Mouse (Mus musculus) layer of hippocampus, postnatal 25 days (tissue): ENCODE results near the gene Fignl2. TPM values are rescaled to one million over a fixed set of nuclear protein-coding genes. Genes with fewer than 3 reads are reported as not detected.

Experiments
- DNase-seq, 2 experiments: peaks; one replicate each; pipeline ENCODE4 v3.0.0; 2022; ENCODE audit warnings: mixed read lengths in 2 of 2, low spot score in 1 of 2; ENCODE audit errors: extremely low spot score in 1 of 2
- total RNA-seq, 2 experiments: library from RNA; stranded (reverse); gene quantifications; 2 replicates each; pipeline ENCODE4 v1.2.3; 2021

Fignl2 gene
- total RNA-seq, 2 experiments from 2014 or later = 1.5 TPM

DNA sequence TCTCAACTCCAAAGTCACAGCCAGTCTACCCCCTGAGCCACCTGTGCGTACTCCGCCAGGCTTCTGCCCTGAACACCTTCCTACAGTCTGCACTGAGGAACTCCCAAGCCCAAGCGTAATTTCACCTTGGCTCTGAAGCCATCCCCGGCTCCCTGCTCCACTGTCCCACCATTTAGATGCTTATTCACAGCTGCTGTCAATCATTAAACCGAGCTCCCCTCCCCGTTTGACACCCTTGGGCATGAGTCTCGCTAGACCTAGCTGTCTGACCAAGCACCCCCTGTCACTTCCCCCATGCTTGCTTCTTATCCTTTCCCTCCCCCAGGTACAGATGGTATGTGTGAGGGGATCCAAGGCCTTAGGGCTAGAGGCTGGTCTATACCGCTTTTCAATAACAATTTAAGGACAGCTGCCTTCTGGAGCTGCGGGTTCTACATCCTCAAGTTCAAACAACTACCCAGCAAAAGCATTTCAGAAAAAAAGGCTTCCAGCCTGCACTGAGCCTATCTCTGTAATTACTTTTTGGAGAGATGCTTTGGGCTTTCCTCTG lies 8.7 kb downstream of the Fignl2 start:
- DNase-seq = no peak

- no peak for DNase-seq
Observed at GRCm38 (mm10) chr15:101068671-101069070, 9.7 kb downstream of the Fignl2 start.

GRCm38 (mm10) chr15:101068029-101068428 lies 10.3 kb downstream of the Fignl2 start:
- DNase-seq = no peak

GRCm38 (mm10) chr15:101066920-101067696 lies 11.3 kb downstream of the Fignl2 start:
- no peak for DNase-seq

GRCm38 (mm10) chr15:101066364-101066847 lies 12.0 kb downstream of the Fignl2 start:
- no peak for DNase-seq

DNA sequence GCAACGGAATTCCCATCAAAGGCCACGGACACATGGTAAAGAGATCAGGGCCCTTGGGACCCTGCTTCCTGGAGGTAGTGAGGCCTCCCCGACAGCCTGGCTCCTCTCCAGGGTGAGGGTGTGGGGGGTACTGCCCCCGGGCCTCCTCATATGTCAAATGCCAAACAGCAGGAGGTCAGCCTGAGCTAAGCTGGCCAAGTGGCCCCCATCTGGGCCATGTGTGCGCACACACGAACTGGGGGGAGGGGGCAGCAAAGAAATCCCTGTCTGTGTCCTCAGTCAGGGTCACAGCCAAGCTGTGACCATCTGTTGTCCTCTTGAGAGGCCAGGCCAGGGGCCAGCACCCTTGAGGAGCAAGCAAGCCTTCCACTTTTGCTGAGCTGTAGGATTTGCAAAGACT lies 13.3 kb downstream of the Fignl2 start:
- no peak for DNase-seq

GRCm38 (mm10) chr15:101060280-101060852 lies 18.0 kb downstream of the Fignl2 start:
- DNase-seq = no peak

DNA sequence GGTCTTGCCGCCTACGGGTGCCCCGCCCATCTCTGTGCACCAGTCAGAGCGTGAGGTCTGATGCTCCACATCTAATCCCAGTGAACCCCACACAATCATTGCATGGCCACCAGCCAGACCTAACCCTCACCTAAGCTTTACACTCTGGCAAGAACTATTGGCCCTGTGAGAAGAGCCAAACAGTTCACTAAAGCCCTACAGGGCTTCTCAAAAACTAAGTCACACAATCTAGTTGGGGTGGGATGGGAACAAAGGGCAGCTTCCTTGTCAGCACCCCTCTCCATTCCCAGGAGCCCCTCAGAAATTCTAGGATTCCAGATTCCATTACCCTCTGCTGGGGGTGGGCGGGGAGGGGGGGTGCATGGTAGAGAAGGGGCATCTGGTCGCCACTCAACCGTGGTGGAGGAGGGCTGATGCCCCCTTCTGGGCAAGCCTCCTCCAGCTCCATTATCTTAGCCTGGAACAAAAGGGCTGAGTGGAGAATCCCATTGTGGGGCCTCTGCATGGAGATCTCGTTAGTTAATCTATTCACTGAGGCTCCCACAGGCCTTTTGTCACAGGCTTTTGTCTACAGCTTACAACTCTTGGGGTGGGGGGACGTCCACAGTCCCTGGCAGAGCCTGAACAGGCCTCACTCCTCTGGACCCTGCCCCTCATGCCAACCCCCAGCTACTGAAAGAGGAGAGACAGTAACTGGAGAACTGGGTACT lies 18.6 kb downstream of the Fignl2 start:
- no peak for DNase-seq

GRCm38 (mm10) chr15:101056225-101056624 lies 22.1 kb downstream of the Fignl2 start:
- DNase-seq = peak in 1 of 2 experiments; percentile 58

DNA sequence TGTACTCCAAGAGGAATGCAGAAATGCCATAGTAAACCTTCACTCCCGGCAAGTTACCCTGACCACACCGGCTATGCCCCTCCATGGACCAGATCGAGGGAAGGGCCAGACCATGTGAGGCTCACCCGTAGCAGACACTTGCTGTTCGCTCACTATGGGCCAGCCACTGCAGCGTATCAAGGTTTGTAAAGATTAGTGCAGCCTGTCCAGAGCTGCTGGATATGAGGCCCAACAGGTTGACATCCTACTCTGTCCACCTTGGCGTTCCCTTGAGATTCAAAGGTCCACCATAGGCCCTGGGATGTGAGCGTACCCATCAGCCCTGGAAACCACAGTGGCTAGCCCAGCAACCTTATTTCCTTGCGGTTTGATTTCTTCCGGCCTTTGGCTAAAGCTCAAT lies 23.8 kb downstream of the Fignl2 start:
- no peak for DNase-seq

GRCm38 (mm10) chr15:101053832-101054459 lies 24.4 kb downstream of the Fignl2 start:
- no peak for DNase-seq

GRCm38 (mm10) chr15:101052560-101053501 lies 25.5 kb downstream of the Fignl2 start:
- DNase-seq = no peak

DNA sequence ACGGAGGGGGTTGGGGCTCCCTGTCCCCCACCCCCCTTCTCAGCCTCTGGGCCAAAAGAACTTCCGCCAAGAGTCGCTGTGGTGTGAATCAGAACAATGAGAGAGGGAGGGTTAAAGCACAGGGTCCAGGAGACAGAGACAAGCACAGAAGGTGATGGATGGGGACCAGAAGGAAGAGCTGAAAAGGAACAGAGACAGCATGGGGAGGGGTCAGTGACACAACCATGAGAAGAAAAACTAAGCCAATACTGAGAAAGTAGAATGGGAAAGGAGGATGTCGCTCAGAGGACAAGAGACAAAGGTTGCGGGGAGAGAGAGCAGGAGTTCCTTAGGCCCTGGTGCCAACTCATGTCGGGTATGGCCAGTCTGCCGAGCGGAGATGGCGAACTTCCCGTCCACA lies 26.5 kb downstream of the Fignl2 start:
- no peak for DNase-seq

DNA sequence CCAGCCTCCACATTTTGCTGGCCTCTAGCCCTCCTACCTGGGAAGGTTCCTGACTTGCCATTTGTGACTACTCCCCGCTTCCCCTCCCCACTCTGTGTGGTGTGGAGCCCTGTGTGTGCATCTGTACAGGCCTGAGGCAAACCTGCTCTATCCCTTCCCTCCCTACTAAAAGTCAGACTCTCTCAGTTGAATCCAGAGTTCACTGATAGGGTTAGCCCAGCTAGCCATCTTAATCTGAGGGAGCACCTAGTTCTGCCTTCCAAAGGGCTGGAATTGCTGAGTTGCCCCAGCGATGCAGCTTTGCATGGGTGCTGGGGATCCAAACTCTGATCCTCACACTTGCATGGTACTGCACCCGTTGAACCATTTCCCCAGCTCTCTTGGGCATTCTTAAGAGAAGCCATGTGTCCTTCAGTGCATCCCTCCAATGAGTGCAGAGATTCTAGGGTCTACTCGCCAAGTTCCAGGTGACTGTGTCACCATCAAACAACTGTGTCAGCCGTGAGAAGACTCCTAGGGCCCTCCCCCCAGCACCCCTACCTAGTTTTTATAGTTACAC lies 29.9 kb downstream of the Fignl2 start:
- DNase-seq = no peak

DNA sequence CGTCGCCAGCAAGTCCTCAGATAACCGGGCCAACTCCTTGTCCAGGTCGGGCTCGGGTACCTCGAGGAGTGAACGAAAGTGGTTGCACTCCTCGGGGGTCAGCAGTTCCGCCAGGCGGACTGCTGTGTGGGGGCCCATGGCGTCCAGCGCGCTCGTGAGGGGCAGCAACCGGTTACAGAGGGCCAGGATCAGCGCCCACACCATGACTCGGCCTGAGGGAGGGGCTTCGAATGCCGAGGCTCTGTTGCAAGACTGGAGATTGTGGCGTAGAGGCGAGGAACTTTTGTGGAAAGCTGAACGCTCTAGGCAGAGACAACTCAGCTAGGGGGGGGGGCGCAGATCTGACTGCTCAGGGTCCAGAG lies 31.2 kb downstream of the Fignl2 start, which contains the start of gene Gm47841:
Gene Gm47841, minus strand, starts transcription at position 204 of the 362 bp plus-strand sequence.
- DNase-seq = no peak

DNA sequence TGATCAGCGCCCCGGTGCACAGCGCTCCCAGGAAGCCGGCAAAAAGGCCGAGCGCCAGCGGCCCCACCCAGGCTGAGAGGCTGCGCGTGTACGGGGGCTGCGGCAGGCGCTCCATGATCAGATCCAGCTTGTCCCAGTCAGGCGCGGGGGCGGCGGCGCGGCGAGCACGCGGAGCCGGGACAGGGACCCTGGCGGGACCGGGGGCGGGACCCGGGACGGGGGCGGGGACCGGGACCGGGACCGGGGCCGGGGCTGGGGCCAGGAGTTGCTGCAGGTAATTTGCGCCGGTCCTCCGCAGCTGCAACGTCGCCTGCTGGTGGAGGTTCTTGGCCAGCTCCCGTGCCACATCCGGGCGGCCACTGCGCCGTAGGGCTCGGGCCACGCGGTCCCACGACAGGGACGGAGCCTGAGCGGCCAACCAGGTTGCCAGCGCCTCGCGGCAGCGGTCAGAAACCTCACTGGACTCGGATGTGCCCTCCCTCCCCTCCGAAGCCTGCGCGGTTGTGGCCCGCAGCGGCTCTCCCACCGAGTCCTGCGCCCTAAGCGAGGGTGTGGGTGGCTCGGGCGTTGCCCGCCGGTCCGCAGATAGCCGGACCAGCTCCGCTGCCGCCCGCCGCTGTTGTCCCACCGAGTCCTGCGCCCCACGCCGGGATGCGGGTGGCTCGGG lies 31.7 kb downstream of the Fignl2 start:
- peak; percentile 41 to 47 for DNase-seq

DNA sequence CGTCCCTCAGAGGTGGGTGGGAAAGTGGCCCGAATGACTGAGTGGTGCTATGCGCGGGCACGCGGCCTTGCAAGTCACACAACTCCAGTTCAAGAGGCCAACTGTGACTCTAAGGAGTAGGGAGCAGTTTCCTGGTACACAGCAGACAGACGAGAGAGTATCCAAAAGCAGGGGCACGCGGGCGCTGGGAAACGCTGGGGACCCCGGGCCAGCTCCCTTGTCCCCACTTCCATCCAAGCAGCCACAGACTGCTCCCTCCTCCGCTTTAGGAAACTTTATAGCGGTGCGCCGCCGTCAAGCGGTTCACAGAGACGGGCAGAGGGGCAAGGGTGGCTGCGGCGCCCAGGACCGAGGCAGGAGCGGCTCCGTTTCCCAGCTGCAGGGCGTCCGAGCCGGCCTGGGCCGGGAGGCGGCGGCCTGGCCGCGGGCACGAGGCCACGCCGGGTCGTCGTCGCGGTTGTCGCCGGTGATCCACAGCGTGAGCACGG lies 32.3 kb downstream of the Fignl2 start:
- DNase-seq = no peak

- DNase-seq = no peak
Observed at GRCm38 (mm10) chr15:101044531-101044930, 33.8 kb downstream of the Fignl2 start.
